Mouse (Mus musculus): ENCODE measurements at regions not wholly inside any gene's neighbourhood (a gene's known extent, or its start where the extent isn't known, plus 50 kb on each side); places are given as distances from the start of the nearest gene placed in this dataset.

DNA sequence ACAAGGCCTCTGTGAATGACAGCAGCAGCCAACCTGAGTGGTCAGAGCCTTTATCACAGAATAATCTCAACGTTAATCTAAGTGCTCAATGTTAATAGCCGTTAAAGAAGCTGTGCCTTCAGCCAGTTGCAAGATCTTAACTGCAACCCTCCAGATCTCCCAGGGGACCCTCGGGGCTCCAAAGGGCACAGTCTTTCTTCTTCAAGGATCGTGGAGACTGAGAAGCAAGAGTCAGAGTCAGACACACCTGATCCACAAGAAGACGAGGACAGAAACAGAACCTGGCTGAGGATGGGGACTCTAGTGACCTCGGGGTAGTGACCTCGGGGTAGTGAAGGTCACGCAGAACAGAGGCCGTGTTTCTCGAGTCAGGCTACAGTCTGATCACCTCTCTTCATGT lies 206.0 kb downstream of the Sptssa start:
- WGBS = 61% methylated on average over 10 of the region's 10 CpGs

DNA sequence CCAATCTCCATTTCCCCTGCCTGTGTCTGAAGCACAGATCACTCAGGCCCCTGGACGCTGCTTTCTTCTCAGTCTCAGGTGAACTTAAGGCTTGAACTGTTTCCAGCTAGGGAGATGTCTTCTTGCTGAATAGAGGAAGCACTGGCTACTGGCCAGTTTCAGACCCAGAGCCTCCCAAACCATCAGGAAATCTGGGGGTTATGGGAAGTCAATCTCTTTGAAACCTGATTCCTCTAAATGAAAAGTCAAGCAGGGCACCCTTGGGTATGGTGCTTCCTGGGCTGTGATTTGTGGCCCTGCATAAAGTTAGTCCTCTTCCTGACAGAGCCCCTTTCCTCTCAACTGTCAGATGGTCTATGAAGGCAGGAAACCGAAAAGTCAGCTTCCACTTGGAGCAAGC lies 208.2 kb downstream of the Sptssa start:
- WGBS = 55% methylated on average over 2 of the region's 2 CpGs
- Histone ChIP-seq H3K4me1 (replicated peaks; ENCODE audit: control insufficient read depth, insufficient read depth, low read length) (peaks cover 3% of the 10 kb centered on the region; the same call in 1 of the 2 replicates), H3K27me3 (ENCODE audit: control insufficient read depth, insufficient read depth, low read depth, low read length) (peaks cover 30% of the 10 kb centered on the region), H3K4me2 (ENCODE audit: low read depth, low read length) (no peak overlapping the region), H3K27ac (ENCODE audit: low read length) (no peak overlapping the region), H3K36me3 (ENCODE audit: control insufficient read depth, insufficient read depth, low read length) (no peaks in the 10 kb centered on the region), H3K9me3 (ENCODE audit: control insufficient read depth, low read length) (no peaks in the 10 kb centered on the region), H3K9ac (ENCODE audit: low read length) (no peak overlapping the region), H3K4me3 (ENCODE audit: low read length) (no peak overlapping the region)
- ATAC-seq (ENCODE audit: low read depth) = no peak

More for the DNA sequence above, 206.0 kb downstream of the Sptssa start:
- Histone ChIP-seq H3K9me3 (ENCODE audit: control insufficient read depth, low read length) (no peaks in the 10 kb centered on the region), H3K27ac (ENCODE audit: low read length) (no peak overlapping the region), H3K4me2 (ENCODE audit: low read depth, low read length) (no peak overlapping the region), H3K27me3 (ENCODE audit: control insufficient read depth, insufficient read depth, low read depth, low read length) (peaks cover 32% of the 10 kb centered on the region), H3K4me3 (ENCODE audit: low read length) (no peak overlapping the region), H3K36me3 (ENCODE audit: control insufficient read depth, insufficient read depth, low read length) (no peaks in the 10 kb centered on the region), H3K4me1 (replicated peaks; ENCODE audit: control insufficient read depth, insufficient read depth, low read length) (peaks cover 8% of the 10 kb centered on the region), H3K9ac (ENCODE audit: low read length) (no peak overlapping the region)
- no peak for ATAC-seq (ENCODE audit: low read depth)

DNA sequence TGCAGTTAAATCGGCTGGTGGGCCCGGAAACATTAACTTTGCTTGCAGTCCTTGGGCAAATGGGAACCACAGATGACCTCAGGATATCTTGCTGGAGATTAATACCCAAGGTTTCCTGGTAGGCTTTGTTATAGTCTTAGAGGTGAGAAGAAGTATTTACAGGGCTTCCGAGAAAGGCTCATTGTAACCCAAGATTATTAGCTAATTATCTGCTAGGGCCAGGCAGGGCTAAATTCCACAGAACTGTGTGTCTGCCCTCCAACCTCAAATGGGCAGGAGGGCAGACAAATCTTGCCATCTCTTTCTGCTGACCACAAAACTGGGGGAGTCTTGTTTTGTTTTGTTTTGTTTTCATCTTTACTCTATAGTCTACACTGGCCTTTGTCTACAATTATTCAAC lies 209.0 kb downstream of the Sptssa start:
- Histone ChIP-seq H3K36me3 (ENCODE audit: control insufficient read depth, insufficient read depth, low read length) (no peaks in the 10 kb centered on the region), H3K27me3 (ENCODE audit: control insufficient read depth, insufficient read depth, low read depth, low read length) (peaks cover 29% of the 10 kb centered on the region), H3K27ac (ENCODE audit: low read length) (no peak overlapping the region), H3K4me2 (ENCODE audit: low read depth, low read length) (no peak overlapping the region), H3K4me1 (replicated peaks; ENCODE audit: control insufficient read depth, insufficient read depth, low read length) (no peaks in the 10 kb centered on the region; the same call in 1 of the 2 replicates), H3K4me3 (ENCODE audit: low read length) (no peak overlapping the region), H3K9ac (ENCODE audit: low read length) (no peak overlapping the region), H3K9me3 (ENCODE audit: control insufficient read depth, low read length) (no peaks in the 10 kb centered on the region)
- WGBS = 69% methylated on average over 3 of the region's 3 CpGs
- no peak for ATAC-seq (ENCODE audit: low read depth)

DNA sequence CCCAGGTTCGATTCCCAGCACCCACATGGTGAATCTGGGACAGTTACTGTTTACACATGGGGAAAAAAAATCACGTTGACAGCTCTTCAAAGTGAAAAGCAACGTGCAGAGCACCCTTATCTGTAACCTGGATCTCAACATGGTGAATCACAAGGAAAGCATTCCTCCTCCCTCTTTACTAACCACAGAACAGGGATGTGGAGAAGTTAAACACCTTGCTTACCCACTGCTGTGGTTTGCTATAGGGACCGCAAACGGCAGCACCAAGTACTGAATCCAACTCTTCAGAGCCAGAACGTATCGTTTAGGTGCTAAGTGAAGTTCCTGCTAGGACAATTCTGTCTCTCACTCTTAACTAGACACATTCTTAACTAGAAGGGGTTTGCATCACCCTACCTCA lies 210.0 kb downstream of the Sptssa start:
- Histone ChIP-seq H3K27me3 (ENCODE audit: control insufficient read depth, insufficient read depth, low read depth, low read length) (peaks cover 28% of the 10 kb centered on the region), H3K27ac (ENCODE audit: low read length) (no peak overlapping the region)
- 74% methylated on average over 7 of the region's 7 CpGs for WGBS

DNA sequence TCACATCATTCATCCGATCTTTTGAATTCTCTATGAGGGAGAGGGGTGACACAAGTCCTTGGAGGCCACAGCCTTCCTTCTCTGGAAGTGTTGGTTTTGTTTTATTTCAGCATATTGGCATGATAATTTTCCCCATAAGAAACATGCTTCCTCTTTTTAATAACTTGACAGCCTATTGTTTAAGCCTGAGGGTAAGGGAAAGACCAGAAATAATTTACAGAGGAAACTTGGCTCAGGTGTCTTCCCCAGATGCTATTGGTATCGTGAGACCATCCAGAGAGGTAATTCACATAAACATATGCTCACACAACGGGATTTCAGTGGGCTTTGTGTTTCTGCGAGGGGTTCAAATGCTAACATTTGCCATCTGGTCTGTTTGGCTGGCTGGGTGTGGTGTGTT lies 212.0 kb downstream of the Sptssa start:
- no peak for ATAC-seq (ENCODE audit: low read depth)
- H3K9ac ChIP-seq (ENCODE audit: low read length) = no peak overlapping the region
- WGBS = 54% methylated on average over 4 of the region's 4 CpGs
- no peaks in the 10 kb centered on the region for H3K36me3 ChIP-seq (ENCODE audit: control insufficient read depth, insufficient read depth, low read length)
- H3K27ac ChIP-seq (ENCODE audit: low read length) = no peak overlapping the region
- no peak overlapping the region for H3K4me3 ChIP-seq (ENCODE audit: low read length)
- H3K4me1 ChIP-seq (replicated peaks; ENCODE audit: control insufficient read depth, insufficient read depth, low read length) = no peaks in the 10 kb centered on the region; the same call in 1 of the 2 replicates
- H3K4me2 ChIP-seq (ENCODE audit: low read depth, low read length) = no peak overlapping the region
- peaks cover 13% of the 10 kb centered on the region for H3K27me3 ChIP-seq (ENCODE audit: control insufficient read depth, insufficient read depth, low read depth, low read length)
- H3K9me3 ChIP-seq (ENCODE audit: control insufficient read depth, low read length) = no peaks in the 10 kb centered on the region

More for the DNA sequence above, 210.0 kb downstream of the Sptssa start:
- Histone ChIP-seq H3K4me2 (ENCODE audit: low read depth, low read length) (no peak overlapping the region), H3K36me3 (ENCODE audit: control insufficient read depth, insufficient read depth, low read length) (no peaks in the 10 kb centered on the region), H3K4me1 (replicated peaks; ENCODE audit: control insufficient read depth, insufficient read depth, low read length) (no peaks in the 10 kb centered on the region; the same call in 1 of the 2 replicates), H3K9me3 (ENCODE audit: control insufficient read depth, low read length) (no peaks in the 10 kb centered on the region), H3K9ac (ENCODE audit: low read length) (no peak overlapping the region), H3K4me3 (ENCODE audit: low read length) (no peak overlapping the region)
- no peak for ATAC-seq (ENCODE audit: low read depth)

DNA sequence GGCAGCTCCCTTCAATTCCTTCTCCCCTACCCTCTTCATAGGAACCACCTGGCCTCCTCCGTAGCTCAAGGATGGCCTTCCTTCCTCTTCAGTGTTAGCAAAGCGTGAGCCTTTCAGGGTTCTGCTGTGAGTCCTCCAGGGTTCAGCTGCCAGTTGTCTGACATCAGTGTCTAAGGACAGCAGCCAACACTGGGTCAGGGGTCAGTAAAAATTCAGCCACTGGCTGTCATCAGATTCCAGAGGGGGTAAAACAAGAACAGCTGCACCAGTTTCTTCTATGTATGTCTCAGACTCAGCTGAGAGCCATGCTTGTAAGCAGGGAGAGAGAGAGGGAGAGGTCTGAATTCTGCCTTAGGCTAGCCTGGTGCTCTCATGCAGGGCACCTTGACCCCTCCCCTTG lies 213.1 kb downstream of the Sptssa start:
- H3K36me3 ChIP-seq (ENCODE audit: control insufficient read depth, insufficient read depth, low read length) = no peaks in the 10 kb centered on the region
- H3K27ac ChIP-seq (ENCODE audit: low read length) = no peak overlapping the region
- H3K9ac ChIP-seq (ENCODE audit: low read length) = no peak overlapping the region
- no peaks in the 10 kb centered on the region for H3K9me3 ChIP-seq (ENCODE audit: control insufficient read depth, low read length)
- H3K4me2 ChIP-seq (ENCODE audit: low read depth, low read length) = no peak overlapping the region
- ATAC-seq (ENCODE audit: low read depth) = peak; percentile 93
- 29% methylated on average over 2 of the region's 2 CpGs for WGBS
- no peak overlapping the region for H3K4me3 ChIP-seq (ENCODE audit: low read length)
- H3K4me1 ChIP-seq (replicated peaks; ENCODE audit: control insufficient read depth, insufficient read depth, low read length) = no peaks in the 10 kb centered on the region; the same call in 1 of the 2 replicates
- H3K27me3 ChIP-seq (ENCODE audit: control insufficient read depth, insufficient read depth, low read depth, low read length) = peaks cover 17% of the 10 kb centered on the region

DNA sequence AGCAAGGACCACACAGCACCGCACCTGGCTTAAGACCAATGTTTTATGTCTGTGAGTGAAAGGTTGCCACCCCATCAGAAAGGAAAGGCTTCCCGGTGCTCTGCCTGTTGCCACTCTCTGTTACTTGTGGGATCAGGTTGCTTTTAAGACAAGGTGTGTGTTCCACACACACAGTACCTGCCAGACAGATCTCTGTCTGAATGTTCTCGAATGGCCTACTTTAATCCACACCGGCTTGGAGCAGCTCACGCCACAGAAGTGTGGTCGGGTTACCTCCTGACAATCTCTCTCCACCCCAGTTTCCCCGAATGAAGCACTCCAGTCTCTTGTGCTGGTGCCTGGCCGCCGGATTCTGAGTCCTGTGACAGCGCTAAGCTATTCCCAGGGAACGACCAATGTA lies 214.0 kb downstream of the Sptssa start:
- no peaks in the 10 kb centered on the region; the same call in 1 of the 2 replicates for H3K4me1 ChIP-seq (replicated peaks; ENCODE audit: control insufficient read depth, insufficient read depth, low read length)
- ATAC-seq (ENCODE audit: low read depth) = no peak
- H3K27ac ChIP-seq (ENCODE audit: low read length) = no peak overlapping the region
- no peaks in the 10 kb centered on the region for H3K36me3 ChIP-seq (ENCODE audit: control insufficient read depth, insufficient read depth, low read length)
- no peak overlapping the region for H3K4me3 ChIP-seq (ENCODE audit: low read length)
- peaks cover 11% of the 10 kb centered on the region; the same call in 1 of the 2 replicates for H3K27me3 ChIP-seq (ENCODE audit: control insufficient read depth, insufficient read depth, low read depth, low read length)
- no peak overlapping the region for H3K4me2 ChIP-seq (ENCODE audit: low read depth, low read length)
- 55% methylated on average over 11 of the region's 11 CpGs for WGBS
- H3K9me3 ChIP-seq (ENCODE audit: control insufficient read depth, low read length) = no peaks in the 10 kb centered on the region
- H3K9ac ChIP-seq (ENCODE audit: low read length) = no peak overlapping the region

DNA sequence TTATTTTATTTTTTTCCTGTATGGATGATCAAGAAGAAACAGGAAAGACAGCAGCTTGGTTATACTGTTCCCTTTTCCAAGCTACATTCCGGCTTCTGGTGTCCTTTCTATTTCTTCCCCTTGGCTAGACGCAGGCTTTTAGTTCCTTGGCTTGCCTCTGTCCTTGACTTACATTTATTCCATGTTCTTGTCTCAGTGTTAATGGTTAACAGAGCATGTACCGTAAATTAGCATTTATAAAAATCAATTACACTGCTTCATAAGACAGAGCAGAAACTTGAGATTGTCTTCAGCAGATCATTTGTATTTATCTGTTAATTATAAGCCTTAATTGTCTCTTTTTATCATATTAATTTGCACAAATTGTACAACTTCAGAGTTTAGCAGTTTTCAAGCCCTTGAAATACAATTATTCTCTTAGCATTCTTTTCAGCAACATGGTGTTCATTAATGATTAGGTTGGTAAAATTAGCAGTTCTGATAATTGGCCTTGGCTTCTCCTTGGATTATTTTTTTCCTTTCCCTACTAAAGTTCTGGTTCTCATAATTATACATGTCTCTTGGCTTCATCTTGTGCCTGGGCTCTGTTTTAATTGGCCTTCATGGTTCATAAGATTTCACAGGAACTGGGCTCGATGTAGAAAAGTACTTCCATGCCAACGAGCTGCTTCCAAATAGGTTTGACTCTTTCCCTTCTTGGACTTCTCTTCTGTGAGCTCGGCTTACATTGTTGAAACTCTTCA lies 215.4 kb downstream of the Sptssa start:
- no peak overlapping the region for H3K4me3 ChIP-seq (ENCODE audit: low read length)
- no peak overlapping the region for H3K4me2 ChIP-seq (ENCODE audit: low read depth, low read length)
- 69% methylated on average over 6 of the region's 6 CpGs for WGBS
- H3K36me3 ChIP-seq (ENCODE audit: control insufficient read depth, insufficient read depth, low read length) = no peaks in the 10 kb centered on the region
- no peak overlapping the region for H3K9ac ChIP-seq (ENCODE audit: low read length)
- no peaks in the 10 kb centered on the region for H3K9me3 ChIP-seq (ENCODE audit: control insufficient read depth, low read length)
- no peak overlapping the region for H3K27ac ChIP-seq (ENCODE audit: low read length)
- H3K27me3 ChIP-seq (ENCODE audit: control insufficient read depth, insufficient read depth, low read depth, low read length) = peaks cover 6% of the 10 kb centered on the region; the same call in 1 of the 2 replicates
- H3K4me1 ChIP-seq (replicated peaks; ENCODE audit: control insufficient read depth, insufficient read depth, low read length) = no peaks in the 10 kb centered on the region; the same call in 1 of the 2 replicates
- ATAC-seq (ENCODE audit: low read depth) = no peak

DNA sequence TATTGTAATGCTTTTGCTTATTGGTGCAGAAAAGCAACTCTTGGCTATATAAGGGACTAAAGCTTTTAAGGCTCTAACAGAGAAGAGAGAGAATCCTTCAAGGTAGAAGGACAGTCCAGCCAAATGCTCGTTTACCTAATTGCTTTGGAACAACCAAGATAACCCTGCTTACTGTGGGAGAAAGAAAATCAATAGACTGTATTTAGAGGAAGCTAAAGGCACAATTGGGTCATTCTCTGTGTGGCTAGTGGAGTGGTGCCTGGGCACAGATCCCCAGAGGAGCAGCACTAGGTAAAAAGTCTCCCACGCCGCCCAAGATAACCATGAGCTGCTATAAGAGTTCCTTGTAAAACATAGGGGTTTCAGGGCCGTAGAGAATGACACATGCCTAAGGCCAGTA lies 217.6 kb downstream of the Sptssa start:
- no peak overlapping the region for H3K27ac ChIP-seq (ENCODE audit: low read length)
- H3K9me3 ChIP-seq (ENCODE audit: control insufficient read depth, low read length) = no peaks in the 10 kb centered on the region
- ATAC-seq (ENCODE audit: low read depth) = no peak
- no peak overlapping the region for H3K9ac ChIP-seq (ENCODE audit: low read length)
- H3K4me3 ChIP-seq (ENCODE audit: low read length) = no peak overlapping the region
- no peaks in the 10 kb centered on the region; the same call in 1 of the 2 replicates for H3K4me1 ChIP-seq (replicated peaks; ENCODE audit: control insufficient read depth, insufficient read depth, low read length)
- 81% methylated on average over 4 of the region's 4 CpGs for WGBS
- H3K27me3 ChIP-seq (ENCODE audit: control insufficient read depth, insufficient read depth, low read depth, low read length) = peaks cover 6% of the 10 kb centered on the region; the same call in 1 of the 2 replicates
- H3K36me3 ChIP-seq (ENCODE audit: control insufficient read depth, insufficient read depth, low read length) = no peaks in the 10 kb centered on the region
- H3K4me2 ChIP-seq (ENCODE audit: low read depth, low read length) = no peak overlapping the region

Measured in lung, embryonic 16.5 days (tissue).